Mouse (Mus musculus) right cerebral cortex, postnatal 25 days (tissue): ENCODE measurements at regions not wholly inside any gene's neighbourhood (a gene's known extent, or its start where the extent isn't known, plus 50 kb on each side); places are given as distances from the start of the nearest gene placed in this dataset.

Experiments used
- DNase-seq: peaks from one replicate; pipeline ENCODE4 v3.0.0; 2022

GRCm38 (mm10) chr15:96185429-96185828 is 101.9 kb upstream of the Arid2 start:
- no peak for DNase-seq

GRCm38 (mm10) chr15:96185901-96186300 is 101.4 kb upstream of the Arid2 start:
- no peak for DNase-seq

- no peak for DNase-seq
Measured at GRCm38 (mm10) chr15:96189551-96189950, 97.8 kb upstream of the Arid2 start.

- DNase-seq = no peak
Measured at GRCm38 (mm10) chr15:96197413-96197812, 89.9 kb upstream of the Arid2 start.

- DNase-seq = no peak
Measured at GRCm38 (mm10) chr15:96197932-96198331, 89.4 kb upstream of the Arid2 start.

- no peak for DNase-seq
Measured at GRCm38 (mm10) chr15:96201273-96201672, 86.0 kb upstream of the Arid2 start.

- no peak for DNase-seq
Measured at GRCm38 (mm10) chr15:96201701-96202460, 85.4 kb upstream of the Arid2 start.

- no peak for DNase-seq
Measured at GRCm38 (mm10) chr15:96204187-96204586, 83.1 kb upstream of the Arid2 start.

- no peak for DNase-seq
Measured at GRCm38 (mm10) chr15:96204623-96205022, 82.7 kb upstream of the Arid2 start.

- DNase-seq = no peak
Measured at GRCm38 (mm10) chr15:96210721-96211400, 76.5 kb upstream of the Arid2 start.

GRCm38 (mm10) chr15:96213541-96214312 is 73.6 kb upstream of the Arid2 start:
- no peak for DNase-seq

- DNase-seq = no peak
Measured at GRCm38 (mm10) chr15:96217896-96218295, 69.4 kb upstream of the Arid2 start.

- no peak for DNase-seq
Measured at GRCm38 (mm10) chr15:96219746-96220145, 67.6 kb upstream of the Arid2 start.

- no peak for DNase-seq
Measured at GRCm38 (mm10) chr15:96231969-96232368, 55.3 kb upstream of the Arid2 start.

- DNase-seq = no peak
Measured at GRCm38 (mm10) chr15:96233113-96233512, 54.2 kb upstream of the Arid2 start.

- DNase-seq = no peak
Measured at GRCm38 (mm10) chr15:96234783-96235182, 52.5 kb upstream of the Arid2 start.
